Mouse (Mus musculus): ENCODE data around the gene Tmem116. TPM values are rescaled to one million over a fixed set of nuclear protein-coding genes. Genes with fewer than 3 reads are reported as not detected.

The Tmem116 gene
- polyA plus RNA-seq, 1 experiment, result 0.54 TPM

DNA sequence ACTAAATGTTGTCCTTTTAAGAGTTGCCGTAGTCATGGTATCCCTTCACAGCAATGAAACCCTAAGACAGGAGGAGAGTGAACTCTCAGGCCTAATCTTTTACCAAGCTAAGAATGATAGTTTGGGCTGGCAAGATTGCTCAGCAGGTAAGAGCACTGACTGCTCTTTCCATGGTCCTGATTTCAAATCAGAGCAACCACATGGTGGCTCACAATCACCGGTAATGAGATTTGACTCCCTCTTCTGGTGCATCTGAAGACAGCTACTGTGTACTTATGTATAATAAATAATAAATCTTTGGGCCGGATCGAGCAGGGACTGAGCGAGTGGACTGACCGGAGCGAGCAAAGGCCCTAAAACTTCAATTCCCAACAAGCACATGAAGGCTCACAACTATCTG is 89.5 kb downstream of the Tmem116 start:
- Histone ChIP-seq H3K79me2 (ENCODE audit: control insufficient read depth, insufficient read depth) (peaks cover 98% of the 10 kb centered on the region), H3K27me3 (ENCODE audit: control insufficient read depth, insufficient read depth, insufficient read length) (no peaks in the 10 kb centered on the region), H3K36me3 (ENCODE audit: control insufficient read depth, insufficient read depth) (peaks cover 17% of the 10 kb centered on the region), H3ac (ENCODE audit: control insufficient read depth, insufficient read length, low read depth) (no peak overlapping the region), H3K4me3 (ENCODE audit: insufficient read depth, poor library complexity, severe bottlenecking) (no peak overlapping the region), H3K79me3 (ENCODE audit: low read depth) (peaks cover 63% of the 10 kb centered on the region)
- TF ChIP-seq MAX (IDR thresholded peaks at IDR 0.05), result no peak
- TF ChIP-seq MYOD1 (IDR thresholded peaks at IDR 0.05; ENCODE audit: control insufficient read depth, insufficient read length, low read depth), result no peak
- TF ChIP-seq MYOG (IDR thresholded peaks at IDR 0.05; ENCODE audit: control insufficient read depth, extremely low read depth, insufficient read length), result no peak
- TF ChIP-seq CEBPB (IDR thresholded peaks at IDR 0.05; ENCODE audit: low read depth), result no peak
- TF ChIP-seq USF1 (IDR thresholded peaks at IDR 0.05; ENCODE audit: low read depth), result no peak
- TF ChIP-seq FOSL1 (IDR thresholded peaks at IDR 0.05; ENCODE audit: insufficient read depth, low read length, poor library complexity, severe bottlenecking), result no peak
- no peak for TF ChIP-seq CTCF (IDR thresholded peaks at IDR 0.05; ENCODE audit: control insufficient read depth, insufficient read depth, insufficient read length)

DNA sequence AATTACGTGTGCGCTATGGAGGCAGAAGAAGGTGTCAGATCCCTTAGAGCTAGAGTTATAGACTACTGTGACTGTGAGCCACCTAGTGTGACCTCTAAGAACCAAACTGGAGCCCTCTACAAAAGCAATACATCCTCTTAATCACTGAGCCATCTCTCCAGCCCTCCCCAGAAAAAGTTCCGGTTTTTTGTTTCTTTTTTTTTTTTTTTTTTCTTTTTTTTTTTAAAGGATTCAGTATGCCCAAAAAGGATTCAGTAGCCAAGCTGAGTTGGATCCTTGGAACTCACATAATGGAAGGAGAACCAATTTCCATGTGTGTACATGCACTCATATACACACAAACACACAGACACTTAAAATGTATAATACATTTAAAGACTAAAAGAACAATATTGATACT is 91.7 kb downstream of the Tmem116 start:
- Histone ChIP-seq H3ac (ENCODE audit: control insufficient read depth, insufficient read length, low read depth) (no peak overlapping the region), H3K4me3 (ENCODE audit: insufficient read depth, poor library complexity, severe bottlenecking) (no peak overlapping the region), H3K79me3 (ENCODE audit: low read depth) (peaks cover 60% of the 10 kb centered on the region), H3K36me3 (ENCODE audit: control insufficient read depth, insufficient read depth) (no peaks in the 10 kb centered on the region), H3K27me3 (ENCODE audit: control insufficient read depth, insufficient read depth, insufficient read length) (no peaks in the 10 kb centered on the region), H3K79me2 (ENCODE audit: control insufficient read depth, insufficient read depth) (peaks cover 82% of the 10 kb centered on the region)
- TF ChIP-seq CTCF (IDR thresholded peaks at IDR 0.05; ENCODE audit: control insufficient read depth, insufficient read depth, insufficient read length) (no peak), MYOD1 (IDR thresholded peaks at IDR 0.05; ENCODE audit: control insufficient read depth, insufficient read length, low read depth) (no peak), USF1 (IDR thresholded peaks at IDR 0.05; ENCODE audit: low read depth) (no peak), MYOG (IDR thresholded peaks at IDR 0.05; ENCODE audit: control insufficient read depth, extremely low read depth, insufficient read length) (no peak), MAX (IDR thresholded peaks at IDR 0.05) (no peak), FOSL1 (IDR thresholded peaks at IDR 0.05; ENCODE audit: insufficient read depth, low read length, poor library complexity, severe bottlenecking) (no peak)

DNA sequence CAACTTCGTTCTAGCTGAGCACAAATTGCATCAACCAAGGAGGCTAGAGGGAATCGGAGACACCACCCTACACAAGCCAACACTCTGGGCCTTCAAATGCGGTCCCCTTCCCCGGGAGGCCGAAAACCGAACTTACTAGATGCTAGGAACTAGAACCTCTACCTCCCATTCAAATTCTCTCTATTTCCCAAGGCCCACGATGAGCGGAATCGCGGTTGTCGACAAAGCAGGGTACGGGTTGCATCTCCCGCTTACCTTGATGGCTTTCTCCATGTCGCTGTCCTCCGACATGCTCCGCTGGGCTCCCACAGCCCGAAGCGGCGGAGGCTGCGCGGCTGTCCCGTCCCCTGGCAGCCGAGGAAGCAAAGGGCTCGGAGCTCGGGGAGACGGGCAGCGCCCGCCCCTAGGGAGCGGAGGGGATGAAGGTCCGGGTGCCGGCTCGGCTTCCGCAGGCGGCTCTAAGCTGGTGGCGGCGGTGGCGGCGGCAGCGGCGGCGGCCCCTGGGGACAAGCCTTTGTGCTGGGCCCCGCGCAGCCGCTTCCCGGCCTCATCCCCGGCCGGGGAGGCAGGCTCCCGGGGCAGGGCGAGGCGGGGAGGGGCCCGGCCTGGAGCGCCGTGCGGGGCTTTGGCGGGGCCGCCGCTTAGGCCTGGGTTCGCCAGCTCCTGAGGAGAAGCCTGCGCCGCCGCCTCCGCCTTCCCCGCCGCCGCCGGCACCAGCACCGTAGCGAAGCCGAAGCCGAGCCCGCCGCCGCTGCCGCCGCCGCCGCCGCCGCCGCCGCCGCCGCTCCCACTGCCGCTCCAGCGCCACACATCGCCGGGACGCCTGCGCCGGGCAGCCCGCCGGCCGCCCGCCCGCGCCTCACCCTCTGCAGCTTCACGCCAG is 93.5 kb downstream of the Tmem116 start, which contains the start of the genes Adam1a and Gm42878:
Gene Adam1a (minus strand): TSS at position 573 of the 883 bp plus-strand sequence.
Gene Gm42878 (minus strand): TSS at position 573 of the 883 bp plus-strand sequence.
- no peaks in the 10 kb centered on the region for H3K36me3 ChIP-seq (ENCODE audit: control insufficient read depth, insufficient read depth)
- H3K79me2 ChIP-seq (ENCODE audit: control insufficient read depth, insufficient read depth), result peaks cover 65% of the 10 kb centered on the region
- TF ChIP-seq CEBPB (IDR thresholded peaks at IDR 0.05; ENCODE audit: low read depth) (no peak), USF1 (IDR thresholded peaks at IDR 0.05; ENCODE audit: low read depth) (no peak), MYOG (IDR thresholded peaks at IDR 0.05; ENCODE audit: control insufficient read depth, extremely low read depth, insufficient read length) (no peak)
- H3K79me3 ChIP-seq (ENCODE audit: low read depth), result peaks cover 50% of the 10 kb centered on the region
- no peaks in the 10 kb centered on the region for H3K27me3 ChIP-seq (ENCODE audit: control insufficient read depth, insufficient read depth, insufficient read length)
- peak within 1 kb of the TSS; percentile 76 for H3ac ChIP-seq (ENCODE audit: control insufficient read depth, insufficient read length, low read depth)
- H3K4me3 ChIP-seq (ENCODE audit: insufficient read depth, poor library complexity, severe bottlenecking), result peak within 1 kb of the TSS; percentile 87

DNA sequence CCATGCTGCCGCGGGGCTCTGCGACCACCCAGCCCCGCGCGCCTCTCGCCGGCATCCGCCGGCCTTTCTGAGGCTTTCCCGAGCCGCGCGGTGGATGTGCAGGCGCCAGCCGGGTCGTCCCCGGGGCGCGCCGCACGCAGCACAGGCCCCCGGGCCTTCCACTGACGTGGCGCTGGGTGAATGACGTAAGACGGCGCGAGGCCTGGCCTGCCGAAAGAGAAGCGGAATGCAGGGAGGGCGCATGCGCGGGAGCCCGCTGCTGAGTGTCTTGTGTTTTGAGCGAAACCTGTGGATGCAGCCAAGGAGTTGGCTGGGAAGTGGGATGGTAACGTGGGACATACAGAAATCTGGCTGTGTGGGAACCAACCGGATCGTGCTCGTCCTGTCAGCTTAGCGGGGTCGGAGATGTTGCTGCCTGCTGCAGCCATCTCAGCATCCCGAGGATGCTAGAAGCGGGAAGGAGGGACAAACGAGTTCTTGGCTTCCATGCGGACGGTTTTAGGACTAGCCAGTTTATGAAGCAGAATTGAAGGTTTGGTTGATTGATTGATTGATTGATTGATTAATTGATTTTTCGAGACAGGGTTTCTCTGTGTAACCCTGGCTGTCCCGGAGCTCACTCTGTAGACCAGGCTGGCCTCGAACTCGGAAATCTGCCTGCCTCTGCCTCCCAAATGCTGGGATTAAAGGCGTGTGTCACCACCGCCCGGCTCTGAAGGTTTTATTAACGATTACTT is 94.3 kb downstream of the Tmem116 start, which contains the start of gene Mapkapk5:
Gene Mapkapk5 (minus strand): TSS at position 113 of the 737 bp plus-strand sequence.
- Histone ChIP-seq H3K36me3 (ENCODE audit: control insufficient read depth, insufficient read depth) (no peaks in the 10 kb centered on the region), H3K4me3 (ENCODE audit: insufficient read depth, poor library complexity, severe bottlenecking) (peak within 1 kb of the TSS; percentile 87), H3K79me3 (ENCODE audit: low read depth) (peaks cover 41% of the 10 kb centered on the region), H3K27me3 (ENCODE audit: control insufficient read depth, insufficient read depth, insufficient read length) (no peaks in the 10 kb centered on the region), H3K79me2 (ENCODE audit: control insufficient read depth, insufficient read depth) (peaks cover 56% of the 10 kb centered on the region), H3ac (ENCODE audit: control insufficient read depth, insufficient read length, low read depth) (peak within 1 kb of the TSS; percentile 76)
- TF ChIP-seq CEBPB (IDR thresholded peaks at IDR 0.05; ENCODE audit: low read depth) (no peak), MAX (IDR thresholded peaks at IDR 0.05) (peak; percentile 98)

DNA sequence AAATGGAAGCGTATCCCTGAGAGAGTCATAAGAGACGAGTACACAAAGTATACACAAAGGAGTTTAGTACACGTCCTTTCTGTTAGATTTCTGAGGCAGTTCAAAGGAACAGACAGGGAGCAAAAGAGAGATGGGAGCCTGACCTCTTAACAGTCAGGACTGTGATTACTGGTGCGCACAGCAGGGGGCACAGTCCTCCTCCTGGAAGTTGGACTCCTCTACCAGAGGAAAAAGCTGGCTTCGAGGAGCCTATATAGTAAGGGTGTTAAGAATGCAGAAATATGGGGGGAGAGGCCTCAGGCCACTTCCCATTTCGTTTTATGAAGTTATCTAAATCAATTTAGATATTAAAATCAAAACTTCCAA is 94.8 kb downstream of the Tmem116 start:
- H3K79me2 ChIP-seq (ENCODE audit: control insufficient read depth, insufficient read depth), result peaks cover 51% of the 10 kb centered on the region
- H3ac ChIP-seq (ENCODE audit: control insufficient read depth, insufficient read length, low read depth), result peak overlapping the region; percentile 33
- H3K4me3 ChIP-seq (ENCODE audit: insufficient read depth, poor library complexity, severe bottlenecking), result peak overlapping the region; percentile 87
- no peak for TF ChIP-seq CEBPB (IDR thresholded peaks at IDR 0.05; ENCODE audit: low read depth)
- TF ChIP-seq CTCF (IDR thresholded peaks at IDR 0.05; ENCODE audit: control insufficient read depth, insufficient read depth, insufficient read length), result peak; percentile 42
- TF ChIP-seq MAX (IDR thresholded peaks at IDR 0.05), result no peak
- no peaks in the 10 kb centered on the region for H3K36me3 ChIP-seq (ENCODE audit: control insufficient read depth, insufficient read depth)
- peaks cover 36% of the 10 kb centered on the region for H3K79me3 ChIP-seq (ENCODE audit: low read depth)
- H3K27me3 ChIP-seq (ENCODE audit: control insufficient read depth, insufficient read depth, insufficient read length), result no peaks in the 10 kb centered on the region

DNA sequence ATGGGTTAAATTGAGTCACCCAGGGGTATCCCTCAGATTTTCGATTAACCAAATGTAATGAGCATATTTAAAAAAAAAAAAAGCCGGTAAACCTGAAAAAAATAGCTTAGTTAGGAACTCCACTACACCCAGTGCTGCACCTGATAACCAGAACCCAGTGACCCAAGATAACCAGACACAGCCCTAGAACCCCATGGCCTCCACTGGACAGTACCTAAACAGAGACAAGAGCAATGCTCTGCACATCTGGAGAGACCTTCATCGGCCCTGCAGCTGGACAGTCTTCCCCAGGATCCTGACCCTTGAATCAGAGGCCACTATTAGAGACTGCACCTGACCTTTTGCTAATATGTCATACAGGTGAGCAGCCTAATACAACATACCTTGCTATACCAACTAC is 95.4 kb downstream of the Tmem116 start:
- no peaks in the 10 kb centered on the region for H3K27me3 ChIP-seq (ENCODE audit: control insufficient read depth, insufficient read depth, insufficient read length)
- no peaks in the 10 kb centered on the region for H3K36me3 ChIP-seq (ENCODE audit: control insufficient read depth, insufficient read depth)
- TF ChIP-seq MYOD1 (IDR thresholded peaks at IDR 0.05; ENCODE audit: control insufficient read depth, insufficient read length, low read depth), result no peak
- no peak for TF ChIP-seq CEBPB (IDR thresholded peaks at IDR 0.05; ENCODE audit: low read depth)
- TF ChIP-seq CTCF (IDR thresholded peaks at IDR 0.05; ENCODE audit: control insufficient read depth, insufficient read depth, insufficient read length), result no peak
- no peak for TF ChIP-seq USF1 (IDR thresholded peaks at IDR 0.05; ENCODE audit: low read depth)
- no peak for TF ChIP-seq MAX (IDR thresholded peaks at IDR 0.05)
- no peak for TF ChIP-seq FOSL1 (IDR thresholded peaks at IDR 0.05; ENCODE audit: insufficient read depth, low read length, poor library complexity, severe bottlenecking)
- TF ChIP-seq MYOG (IDR thresholded peaks at IDR 0.05; ENCODE audit: control insufficient read depth, extremely low read depth, insufficient read length), result no peak
- H3K4me3 ChIP-seq (ENCODE audit: insufficient read depth, poor library complexity, severe bottlenecking), result no peak overlapping the region
- H3K79me2 ChIP-seq (ENCODE audit: control insufficient read depth, insufficient read depth), result peaks cover 45% of the 10 kb centered on the region
- peaks cover 30% of the 10 kb centered on the region for H3K79me3 ChIP-seq (ENCODE audit: low read depth)
- no peak overlapping the region for H3ac ChIP-seq (ENCODE audit: control insufficient read depth, insufficient read length, low read depth)
